Mouse (Mus musculus): ENCODE measurements at regions not wholly inside any gene's neighbourhood (a gene's known extent, or its start where the extent isn't known, plus 50 kb on each side); places are given as distances from the start of the nearest gene placed in this dataset.

- no peak for TF ChIP-seq CTCF (IDR thresholded peaks at IDR 0.05; ENCODE audit: borderline replicate concordance, extremely low read depth, insufficient read depth, insufficient read length)
- TF ChIP-seq POLR2A (IDR thresholded peaks at IDR 0.05; ENCODE audit: borderline replicate concordance, extremely low read depth, insufficient read depth, insufficient read length, poor library complexity, severe bottlenecking) = no peak
Measured at GRCm38 (mm10) chr2:125016946-125017345, 51.0 kb upstream of the Slc24a5 start.

Data from brain, embryonic 14.5 days (tissue).